Mouse (Mus musculus): ENCODE measurements around the gene Cltb.

The Cltb gene

DNA sequence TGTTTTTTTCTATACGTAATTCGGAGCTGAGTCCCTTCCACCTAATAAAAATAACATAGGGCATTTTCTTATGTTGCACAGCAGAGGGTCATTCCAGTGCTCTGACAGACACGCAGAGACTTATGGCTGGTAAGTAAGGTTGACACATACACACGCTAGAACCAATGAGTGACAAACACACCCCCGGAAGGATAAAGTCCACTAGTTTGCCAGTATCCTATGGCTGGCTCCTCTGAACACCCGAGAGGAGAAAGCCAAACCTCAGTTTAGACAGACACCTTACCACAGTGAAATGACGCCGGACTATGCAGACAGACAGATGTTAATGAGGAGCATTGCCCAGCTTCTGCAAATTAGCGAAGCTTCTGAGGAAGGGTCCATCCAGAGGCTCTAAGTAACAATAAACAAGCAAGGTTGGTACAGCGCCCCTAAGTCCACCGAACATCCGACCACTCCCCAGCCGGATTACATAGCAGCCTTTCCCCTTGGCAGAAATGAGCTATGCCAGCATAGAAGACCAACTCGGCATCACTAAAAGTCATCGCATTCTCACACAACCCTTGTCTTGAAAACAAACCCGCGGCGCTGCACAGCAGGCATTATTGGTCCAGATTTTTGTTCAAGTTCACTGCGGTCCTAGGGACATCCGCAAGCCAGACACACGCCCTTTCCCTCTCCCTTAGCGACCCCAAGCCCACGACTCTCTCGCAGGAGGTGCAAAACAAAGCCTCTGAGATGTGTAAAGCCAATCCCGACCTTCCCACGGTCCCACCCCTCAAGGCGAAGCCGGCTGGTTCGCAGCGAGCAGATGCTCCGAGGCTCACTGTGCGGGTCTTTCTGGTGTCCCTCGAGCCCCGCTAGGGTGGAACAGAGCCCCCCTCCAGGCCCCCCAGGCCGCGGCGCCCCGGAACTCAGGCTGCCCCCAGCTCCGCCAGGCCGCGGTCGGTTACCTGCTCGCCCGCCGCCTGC, 46.6 kb downstream of the Cltb start:
- DNase-seq (ENCODE audit: low spot score in 2 of 2): no peak

DNA sequence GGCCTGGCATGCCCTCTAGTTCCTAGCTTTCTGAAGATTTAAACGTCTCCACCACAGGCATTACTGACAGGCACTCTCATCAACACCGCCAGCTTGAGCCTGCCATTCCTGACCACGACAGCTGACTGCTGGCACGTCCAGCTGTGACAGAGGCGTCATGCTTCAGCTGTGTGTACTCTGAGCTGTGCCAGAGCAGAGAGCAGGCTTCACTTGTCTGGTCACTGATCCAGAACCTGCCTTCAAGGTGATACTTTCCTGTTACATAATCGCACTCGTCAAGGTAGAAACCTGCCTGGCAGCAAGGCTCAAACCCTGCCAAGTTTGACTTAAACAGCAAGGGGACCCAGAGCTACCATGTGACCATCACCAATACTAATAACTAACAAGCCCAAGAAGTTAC, 48.6 kb downstream of the Cltb start:
- no peak for DNase-seq (ENCODE audit: low spot score in 2 of 2)

GRCm38 (mm10) chr13:54560608-54561007, 50.5 kb downstream of the Cltb start:
- DNase-seq (ENCODE audit: low spot score in 2 of 2): no peak

- DNase-seq (ENCODE audit: low spot score in 2 of 2): no peak
These were observed 51.5 kb downstream of the Cltb start for GRCm38 (mm10) chr13:54559656-54560055.

DNA sequence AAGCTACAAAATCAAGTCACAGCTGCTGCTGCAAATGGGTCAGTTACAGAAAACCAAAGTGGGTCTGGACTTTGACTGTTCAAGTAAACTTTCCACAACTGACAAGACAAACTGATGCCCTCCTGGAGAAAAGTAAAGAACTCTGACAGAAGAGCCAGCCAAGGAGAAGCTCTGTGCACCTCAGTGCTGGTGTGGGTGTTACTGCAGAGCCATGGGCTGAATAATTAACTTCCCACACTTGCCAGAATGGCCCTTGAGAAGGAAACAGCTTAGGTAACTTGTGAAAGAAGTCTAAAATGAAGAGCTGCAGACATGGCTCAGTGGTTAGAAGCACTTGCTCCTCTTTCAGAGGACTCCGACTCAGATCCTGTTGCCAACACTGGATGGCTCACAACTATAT, 53.5 kb downstream of the Cltb start:
- DNase-seq (ENCODE audit: low spot score in 2 of 2): no peak

- DNase-seq (ENCODE audit: low spot score in 2 of 2): no peak
These were observed 54.3 kb downstream of the Cltb start for GRCm38 (mm10) chr13:54556796-54557195.

DNA sequence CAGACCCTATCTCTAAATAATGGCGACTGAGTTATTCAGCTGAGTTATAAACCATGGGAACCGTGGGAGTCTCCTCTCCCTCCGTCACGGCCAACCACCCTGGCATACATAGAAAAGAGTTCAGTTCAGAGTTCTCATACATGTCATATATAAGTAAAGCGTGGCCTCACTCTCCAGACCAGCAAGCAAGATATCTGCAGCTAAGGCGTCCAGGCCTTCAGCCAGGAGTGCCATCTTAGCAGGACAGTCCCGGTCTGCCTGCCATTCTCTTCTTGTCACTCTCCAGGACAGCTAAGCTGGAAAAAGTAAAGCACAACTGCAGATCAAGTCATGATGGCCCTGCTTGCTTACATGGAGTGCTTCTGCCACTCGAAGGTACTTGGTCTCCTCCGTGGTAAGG, 55.0 kb downstream of the Cltb start:
- no peak for DNase-seq (ENCODE audit: low spot score in 2 of 2)

DNA sequence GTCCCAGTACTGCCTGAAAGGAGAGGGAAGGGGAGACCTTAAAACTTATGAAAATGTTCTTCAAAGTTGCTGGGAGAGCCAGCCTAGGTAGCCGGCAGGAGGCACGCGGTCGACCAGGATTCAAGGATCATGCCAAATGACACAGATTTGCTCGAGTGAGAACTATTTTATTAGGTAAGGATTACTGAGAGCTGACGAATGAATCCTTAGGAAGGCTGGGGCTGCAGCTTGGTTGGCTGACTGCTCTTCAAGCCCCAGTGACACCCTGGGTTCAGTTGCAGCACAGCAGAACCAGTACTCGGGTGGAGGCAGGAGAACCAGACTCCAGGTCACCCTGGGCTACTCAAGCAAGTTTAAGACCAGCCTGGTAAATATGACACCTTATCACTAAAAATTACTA, 63.1 kb downstream of the Cltb start:
- DNase-seq (ENCODE audit: low spot score in 2 of 2): no peak

Measured in frontal cortex, postnatal 10 days (tissue).